Mouse (Mus musculus) hematopoietic stem cell, adult 5-6 weeks (primary cell): ENCODE data around the gene Nckap1. TPM values are rescaled to one million over a fixed set of nuclear protein-coding genes. Genes with fewer than 3 reads are reported as not detected.

ENCODE experiments used
- ATAC-seq, 2 experiments: fragments of 125-278 bp in 1 of 2; replicated peaks in 1 of 2; 2 replicates each; pipeline ENCODE4 v1.8.0; 2016 to 2017; ENCODE audit warnings: inconsistent platforms in 2 of 2, mild to moderate bottlenecking in 2 of 2, moderate number of reproducible peaks in 2 of 2, low read depth in 1 of 2, moderate TSS enrichment in 1 of 2; ENCODE audit not compliant: low FRiP score in 2 of 2, poor library complexity in 2 of 2, severe bottlenecking in 2 of 2, insufficient read depth in 1 of 2, low TSS enrichment in 1 of 2
- total RNA-seq: library from RNA; stranded (forward); fragments of 172-1452, 232-1000 nt; gene quantifications from 2 replicates; pipeline ENCODE4 v1.2.3, GENCODE M21; 2017

Nckap1 gene
- total RNA-seq: 7.3 and 12.7 TPM in 2 replicates

GRCm38 (mm10) chr2:80581043-80581711, at the start of gene Nckap1:
Gene Nckap1, minus strand, starts transcription at chr2:80581380.
- ATAC-seq: peak; percentile 35 to 71

GRCm38 (mm10) chr2:80624523-80624922, 43.3 kb upstream of the Nckap1 start:
- ATAC-seq: no peak

- no peak for ATAC-seq
These were observed 40.7 kb upstream of the Nckap1 start for GRCm38 (mm10) chr2:80621921-80622320.

GRCm38 (mm10) chr2:80618991-80619390, 37.8 kb upstream of the Nckap1 start:
- ATAC-seq: no peak

- peak; percentile 99 for ATAC-seq
These were observed 35.9 kb upstream of the Nckap1 start, which contains the start of the genes Dusp19 and Nup35 for GRCm38 (mm10) chr2:80616854-80617737. Gene Dusp19, plus strand, starts transcription at chr2:80617045. Gene Nup35, plus strand, starts transcription at chr2:80617236.

- ATAC-seq: no peak
These were observed 31.6 kb upstream of the Nckap1 start for GRCm38 (mm10) chr2:80612796-80613195.

GRCm38 (mm10) chr2:80612286-80612685, 31.1 kb upstream of the Nckap1 start:
- ATAC-seq: no peak

- ATAC-seq: no peak
These were observed 22.7 kb upstream of the Nckap1 start for GRCm38 (mm10) chr2:80603771-80604426.

- ATAC-seq: no peak
These were observed 21.6 kb upstream of the Nckap1 start for GRCm38 (mm10) chr2:80602756-80603155.

GRCm38 (mm10) chr2:80600611-80601010, 19.4 kb upstream of the Nckap1 start:
- ATAC-seq: no peak

- ATAC-seq: no peak
These were observed 18.7 kb upstream of the Nckap1 start for GRCm38 (mm10) chr2:80599850-80600249.

GRCm38 (mm10) chr2:80596960-80597359, 15.8 kb upstream of the Nckap1 start:
- ATAC-seq: no peak

GRCm38 (mm10) chr2:80594215-80594918, 13.2 kb upstream of the Nckap1 start:
- no peak for ATAC-seq

GRCm38 (mm10) chr2:80582356-80582755, 1.2 kb upstream of the Nckap1 start:
- ATAC-seq: no peak

- ATAC-seq: 0 out of 4 replicates have a peak, but pooled peaks of 1 of the 2 experiments have one; percentile 2
These were observed 744 bp downstream of the Nckap1 start for GRCm38 (mm10) chr2:80580311-80580961.

- peak; percentile 68 to 86 for ATAC-seq
These were observed 1.8 kb downstream of the Nckap1 start for GRCm38 (mm10) chr2:80579253-80579891.
